Mouse (Mus musculus) kidney, embryonic 14.5 days (tissue): ENCODE results near the gene Fbxl13. TPM values are rescaled to one million over a fixed set of nuclear protein-coding genes. Genes with fewer than 3 reads are reported as not detected.

Source experiments
- ATAC-seq: fragments of 200-750 bp; cut with Nextera tagmentation; 2 replicates; pipeline ENCODE4 v1.8.0; 2017; ENCODE audit warnings: moderate number of reproducible peaks, mild to moderate bottlenecking, moderate TSS enrichment, moderate library complexity; ENCODE audit not compliant: low FRiP score, low TSS enrichment
- H3K27ac ChIP-seq: fragments of 300-500 bp; sonication (generic); 2 replicates; pipeline ENCODE4 v1.5.1; 2014; ENCODE audit warnings: low read depth, mild to moderate bottlenecking, low read length, moderate library complexity, mixed read lengths
- H3K27me3 ChIP-seq: fragments of 300-500 bp; sonication (generic); 2 replicates; pipeline ENCODE4 v1.6.1; 2014; ENCODE audit warnings: mild to moderate bottlenecking, low read length; ENCODE audit not compliant: control insufficient read depth, insufficient read depth
- H3K36me3 ChIP-seq: fragments of 300-500 bp; sonication (generic); 2 replicates; pipeline ENCODE4 v1.6.1; 2014; ENCODE audit warnings: low read length, mixed read lengths; ENCODE audit not compliant: control insufficient read depth, insufficient read depth
- H3K4me1 ChIP-seq: fragments of 300-500 bp; sonication (generic); 2 replicates; pipeline ENCODE4 v1.6.1; 2014; ENCODE audit warnings: low read length, mixed read lengths; ENCODE audit not compliant: control insufficient read depth, insufficient read depth
- H3K4me2 ChIP-seq: fragments of 300-500 bp; sonication (generic); replicated peaks from 2 replicates; pipeline ENCODE4 v1.6.1; 2014; ENCODE audit warnings: low read depth, mild to moderate bottlenecking, low read length
- H3K4me3 ChIP-seq: fragments of 300-500 bp; sonication (generic); 2 replicates; pipeline ENCODE4 v1.5.1; 2014; ENCODE audit warnings: mild to moderate bottlenecking, low read length
- H3K9ac ChIP-seq: fragments of 300-500 bp; sonication (generic); 2 replicates; pipeline ENCODE4 v1.6.1; 2014; ENCODE audit warnings: low read depth, mild to moderate bottlenecking, low read length, moderate library complexity
- H3K9me3 ChIP-seq: fragments of 300-500 bp; sonication (generic); 2 replicates; pipeline ENCODE4 v1.6.1; 2016; ENCODE audit warnings: low read length; ENCODE audit not compliant: control insufficient read depth
- WGBS: fragments of 180-500 bp; shearing (Covaris S2); extraction: QIAGEN DNeasy Blood & Tissue Kit; methylation state at CpG from one replicate; pipeline ENCODE4 v1.1.7; 2014; 5-methylcytosine and 5-hydroxymethylcytosine counted together
- polyA plus RNA-seq: library from polyadenylated mRNA; unstranded; fragments of >200 nt; fragmentation: Nextera tagmentation; extraction: Ambion mirVana; gene quantifications from 2 replicates; pipeline ENCODE4 v1.2.1, GENCODE M21; 2014

The Fbxl13 gene
- polyA plus RNA-seq, 1 experiment from 2014 or later: 0.43 TPM

DNA sequence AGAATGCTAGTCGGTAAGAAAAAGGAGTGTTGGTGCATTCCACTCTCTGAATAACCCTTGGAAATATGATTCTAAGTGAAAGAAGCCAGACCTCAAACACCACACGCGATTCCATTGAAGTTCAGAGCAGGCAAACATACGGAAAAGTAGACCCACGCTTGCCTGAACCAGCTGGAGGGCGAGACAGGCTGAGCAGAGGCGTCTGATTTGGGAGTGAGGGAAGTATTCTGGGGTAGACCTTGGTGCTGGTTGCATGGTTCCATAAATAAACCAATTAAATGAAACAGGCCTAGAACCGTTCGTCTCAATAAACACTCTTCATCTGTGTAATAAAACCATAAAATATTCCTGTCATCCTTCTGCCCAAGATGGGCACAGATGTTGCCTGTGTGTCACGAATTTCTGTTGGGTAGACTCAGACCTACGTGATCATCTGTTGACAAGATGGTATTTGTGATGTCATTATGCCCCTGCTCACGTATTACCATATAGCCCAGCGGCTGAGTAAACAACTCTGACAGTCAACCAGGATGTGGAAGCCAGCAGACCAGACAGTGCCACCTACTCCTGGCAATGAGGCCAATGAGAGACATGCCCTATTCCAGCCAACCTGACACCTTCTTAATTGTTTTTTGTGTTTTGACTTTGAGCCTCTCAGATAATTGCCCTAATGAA, 142.4 kb downstream of the Fbxl13 start:
- no peak for ATAC-seq
- 78% methylated on average over 13 of the region's 13 CpGs for WGBS
- Histone ChIP-seq H3K27me3 (no peaks in the 10 kb centered on the region), H3K27ac (no peak overlapping the region), H3K36me3 (no peaks in the 10 kb centered on the region), H3K4me2 (no peak overlapping the region), H3K4me3 (no peak overlapping the region), H3K9me3 (no peaks in the 10 kb centered on the region), H3K4me1 (no peaks in the 10 kb centered on the region), H3K9ac (no peak overlapping the region)

DNA sequence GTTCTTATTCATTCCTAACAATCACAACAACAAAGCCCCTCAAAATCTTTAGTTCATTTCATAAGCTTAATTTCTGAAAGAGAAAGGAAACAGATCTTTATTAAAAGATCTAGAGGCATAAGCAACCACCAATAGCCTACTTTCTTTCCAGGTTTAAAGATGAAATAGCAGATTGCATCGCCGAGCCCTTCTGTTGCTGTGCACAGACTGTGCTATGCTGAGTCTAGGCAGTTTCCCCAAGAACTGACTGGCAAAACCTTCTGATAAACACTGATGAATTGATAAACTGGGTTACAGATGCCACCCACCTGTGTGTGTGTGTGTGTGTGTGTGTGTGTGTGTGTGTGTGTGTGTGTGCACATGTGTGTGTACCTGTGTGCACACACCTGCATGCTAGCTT, 144.5 kb downstream of the Fbxl13 start:
- Histone ChIP-seq H3K36me3 (no peaks in the 10 kb centered on the region), H3K4me2 (no peak overlapping the region), H3K27ac (no peak overlapping the region), H3K27me3 (no peaks in the 10 kb centered on the region), H3K4me3 (no peak overlapping the region), H3K4me1 (no peaks in the 10 kb centered on the region), H3K9ac (no peak overlapping the region), H3K9me3 (no peaks in the 10 kb centered on the region)
- ATAC-seq: no peak
- WGBS: 85% methylated on average over 2 of the region's 2 CpGs

- H3K9ac ChIP-seq: no peak overlapping the region
- ATAC-seq: no peak
- H3K4me1 ChIP-seq: no peaks in the 10 kb centered on the region
- 72% methylated on average over 10 of the region's 10 CpGs for WGBS
- H3K4me3 ChIP-seq: no peak overlapping the region
- H3K9me3 ChIP-seq: no peaks in the 10 kb centered on the region
- no peaks in the 10 kb centered on the region for H3K36me3 ChIP-seq
- no peaks in the 10 kb centered on the region for H3K27me3 ChIP-seq
- no peak overlapping the region for H3K4me2 ChIP-seq
- H3K27ac ChIP-seq: no peak overlapping the region
These were observed 145.3 kb downstream of the Fbxl13 start for GRCm38 (mm10) chr5:21500133-21500532.

- WGBS: 72% methylated on average over 11 of the region's 11 CpGs
- no peak overlapping the region for H3K4me2 ChIP-seq
- no peak for ATAC-seq
- H3K4me3 ChIP-seq: no peak overlapping the region
- no peak overlapping the region for H3K27ac ChIP-seq
- H3K27me3 ChIP-seq: no peaks in the 10 kb centered on the region
- no peaks in the 10 kb centered on the region for H3K9me3 ChIP-seq
- H3K9ac ChIP-seq: no peak overlapping the region
- no peaks in the 10 kb centered on the region for H3K36me3 ChIP-seq
- H3K4me1 ChIP-seq: no peaks in the 10 kb centered on the region
These were observed 146.5 kb downstream of the Fbxl13 start for GRCm38 (mm10) chr5:21498925-21499324.

DNA sequence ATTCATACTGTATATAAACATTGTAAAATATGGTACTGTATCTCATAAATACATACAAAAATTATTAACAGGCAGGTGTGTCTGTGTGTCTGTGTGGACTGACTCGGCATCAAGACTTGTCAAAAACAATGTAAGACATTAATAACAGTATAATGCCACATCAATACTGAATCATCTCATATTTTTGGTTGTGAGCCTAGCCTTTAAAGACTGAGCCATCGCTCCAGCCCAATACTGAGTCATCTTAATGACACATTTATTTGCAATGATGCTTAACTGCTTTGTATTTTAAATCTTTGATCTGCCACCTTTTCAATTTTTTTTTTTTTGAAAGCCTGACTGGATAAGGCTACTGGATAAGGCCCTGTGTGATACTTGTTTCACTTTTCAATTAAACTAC, 146.9 kb downstream of the Fbxl13 start:
- H3K27me3 ChIP-seq: no peaks in the 10 kb centered on the region
- H3K9ac ChIP-seq: no peak overlapping the region
- H3K4me1 ChIP-seq: no peaks in the 10 kb centered on the region
- no peak overlapping the region for H3K4me2 ChIP-seq
- H3K27ac ChIP-seq: no peak overlapping the region
- no peaks in the 10 kb centered on the region for H3K36me3 ChIP-seq
- 92% methylated on average over 2 of the region's 2 CpGs for WGBS
- no peak for ATAC-seq
- H3K9me3 ChIP-seq: no peaks in the 10 kb centered on the region
- H3K4me3 ChIP-seq: no peak overlapping the region

DNA sequence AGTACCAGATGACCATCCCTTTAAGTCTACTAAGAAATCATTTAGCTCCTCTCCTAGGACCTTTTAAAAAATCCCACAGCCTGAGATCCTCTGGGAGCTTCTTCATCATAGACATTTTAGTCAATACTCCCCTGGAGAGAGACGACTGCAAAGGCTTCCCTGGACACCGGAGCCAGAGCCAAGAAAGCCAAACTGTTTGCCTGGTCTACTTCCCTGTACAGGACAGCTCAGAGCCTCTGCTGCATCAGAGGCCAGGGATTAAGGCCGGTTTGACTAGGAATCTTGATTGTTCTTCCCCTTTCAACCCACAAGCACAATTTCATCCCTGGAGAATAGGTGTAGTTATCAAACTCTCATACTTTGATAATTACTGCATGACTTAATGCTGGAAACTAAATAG, 148.6 kb downstream of the Fbxl13 start:
- no peak overlapping the region for H3K4me2 ChIP-seq
- no peak overlapping the region for H3K27ac ChIP-seq
- no peak for ATAC-seq
- H3K4me3 ChIP-seq: no peak overlapping the region
- no peaks in the 10 kb centered on the region for H3K36me3 ChIP-seq
- H3K9ac ChIP-seq: no peak overlapping the region
- WGBS: 74% methylated on average over 3 of the region's 3 CpGs
- H3K9me3 ChIP-seq: no peaks in the 10 kb centered on the region
- no peaks in the 10 kb centered on the region for H3K4me1 ChIP-seq
- H3K27me3 ChIP-seq: no peaks in the 10 kb centered on the region

DNA sequence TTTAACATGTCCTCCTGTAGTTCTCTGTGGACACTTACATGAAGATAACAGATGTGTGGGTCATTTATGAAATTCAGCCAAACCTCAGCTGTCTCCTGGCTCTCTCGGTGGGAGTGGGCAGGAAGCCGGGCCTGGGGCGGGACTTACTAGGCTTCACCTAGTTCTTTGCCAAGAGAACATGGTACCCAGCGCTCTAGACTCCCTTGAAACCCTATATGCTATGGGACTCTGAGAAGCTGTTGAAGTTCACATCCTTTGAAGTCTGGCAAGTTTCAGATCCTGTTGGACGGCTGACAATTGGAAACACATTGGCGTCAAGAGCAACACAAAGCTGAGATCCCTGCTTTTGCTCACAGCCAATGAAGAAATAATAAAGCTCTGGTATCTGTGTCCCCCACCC, 149.1 kb downstream of the Fbxl13 start:
- H3K4me3 ChIP-seq: no peak overlapping the region
- no peak overlapping the region for H3K9ac ChIP-seq
- H3K9me3 ChIP-seq: no peaks in the 10 kb centered on the region
- no peaks in the 10 kb centered on the region for H3K36me3 ChIP-seq
- no peaks in the 10 kb centered on the region for H3K27me3 ChIP-seq
- H3K4me2 ChIP-seq: no peak overlapping the region
- no peak for ATAC-seq
- no peak overlapping the region for H3K27ac ChIP-seq
- H3K4me1 ChIP-seq: no peaks in the 10 kb centered on the region
- WGBS: 57% methylated on average over 6 of the region's 6 CpGs

GRCm38 (mm10) chr5:21494781-21495180, 150.7 kb downstream of the Fbxl13 start:
- H3K4me2 ChIP-seq: no peak overlapping the region
- H3K4me1 ChIP-seq: no peaks in the 10 kb centered on the region
- WGBS: 50% methylated on average over 3 of the region's 3 CpGs
- H3K27me3 ChIP-seq: no peaks in the 10 kb centered on the region
- H3K9me3 ChIP-seq: no peaks in the 10 kb centered on the region
- ATAC-seq: no peak
- no peak overlapping the region for H3K4me3 ChIP-seq
- no peak overlapping the region for H3K9ac ChIP-seq
- H3K36me3 ChIP-seq: no peaks in the 10 kb centered on the region
- H3K27ac ChIP-seq: no peak overlapping the region

- no peaks in the 10 kb centered on the region for H3K36me3 ChIP-seq
- no peak for ATAC-seq
- H3K4me1 ChIP-seq: no peaks in the 10 kb centered on the region; the same call in 1 of the 2 replicates
- H3K27ac ChIP-seq: no peak overlapping the region
- H3K9ac ChIP-seq: no peak overlapping the region
- H3K4me2 ChIP-seq: no peak overlapping the region
- no peak overlapping the region for H3K4me3 ChIP-seq
- no peaks in the 10 kb centered on the region for H3K27me3 ChIP-seq
- no peaks in the 10 kb centered on the region for H3K9me3 ChIP-seq
- WGBS: 82% methylated on average over 8 of the region's 8 CpGs
These were observed 152.0 kb downstream of the Fbxl13 start for GRCm38 (mm10) chr5:21493294-21493999.
